Mouse (Mus musculus): ENCODE results near the gene Tekt1. TPM values are rescaled to one million over a fixed set of nuclear protein-coding genes. Genes with fewer than 3 reads are reported as not detected.

Gene Tekt1
- not detected for total RNA-seq (2023)

DNA sequence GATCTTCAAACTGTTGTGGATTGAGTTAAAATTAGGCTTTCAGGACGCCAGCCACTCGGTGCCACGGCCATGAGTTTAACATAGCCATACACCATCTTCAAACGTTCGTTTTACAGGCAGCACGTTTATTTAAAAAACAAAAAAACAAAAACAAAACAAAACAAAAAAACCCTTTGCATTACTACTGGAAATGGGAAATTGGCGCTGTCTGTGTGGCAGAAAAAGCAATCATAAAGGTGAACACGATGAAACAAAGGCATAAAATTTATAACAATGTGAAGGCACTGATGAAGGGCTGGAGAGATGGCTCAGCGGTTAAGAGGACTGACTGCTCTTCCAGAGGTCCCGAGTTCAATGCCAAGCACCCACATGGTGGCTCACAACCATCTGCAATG is at the start of gene Tekt1:
TSS of gene Tekt1 (minus strand) at position 96 of the 395 bp plus-strand sequence.

DNA sequence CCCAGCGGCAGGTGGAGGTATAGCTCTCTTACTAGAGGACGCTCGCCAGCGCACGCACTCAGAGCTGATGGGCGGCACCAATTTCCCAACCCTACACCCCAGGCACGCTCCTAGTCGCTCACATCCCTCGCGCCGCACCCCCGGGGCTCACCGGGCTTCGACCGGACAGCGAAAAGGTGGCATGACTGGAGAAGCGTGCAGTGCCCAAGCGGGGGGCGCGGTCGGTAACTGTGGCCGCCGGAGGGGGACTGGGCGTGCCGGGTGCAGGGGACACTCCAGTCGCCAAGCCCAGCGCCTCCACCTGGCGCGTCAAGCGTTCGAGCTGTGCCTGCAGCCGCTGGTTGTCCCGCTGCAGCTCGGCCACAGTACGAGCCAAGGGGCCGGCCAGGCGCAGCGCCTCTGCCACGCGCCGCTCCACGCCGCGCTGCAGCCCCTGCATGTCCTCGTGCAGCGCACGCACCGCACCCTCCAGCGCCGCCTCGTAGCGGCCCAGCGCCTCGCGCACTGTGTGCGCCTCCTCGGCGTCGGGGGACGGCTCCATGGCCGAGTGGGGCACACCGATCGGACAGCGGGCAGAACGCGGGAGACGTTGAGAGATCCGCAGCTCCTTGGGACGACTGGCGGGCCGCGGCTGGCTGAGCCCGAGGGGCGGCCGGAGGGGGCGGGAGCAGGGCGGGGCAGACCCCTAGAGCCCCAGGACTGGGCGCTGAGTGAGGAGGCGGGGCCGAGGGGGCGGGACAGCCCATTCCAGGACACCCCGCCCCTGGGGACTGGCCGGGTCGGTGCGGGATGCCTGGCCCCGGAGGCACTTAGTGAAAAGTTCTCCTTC is 49.1 kb upstream of the Tekt1 start, which contains the start of gene Smtnl2:
TSS of gene Smtnl2 (minus strand) at position 621 of the 829 bp plus-strand sequence.

DNA sequence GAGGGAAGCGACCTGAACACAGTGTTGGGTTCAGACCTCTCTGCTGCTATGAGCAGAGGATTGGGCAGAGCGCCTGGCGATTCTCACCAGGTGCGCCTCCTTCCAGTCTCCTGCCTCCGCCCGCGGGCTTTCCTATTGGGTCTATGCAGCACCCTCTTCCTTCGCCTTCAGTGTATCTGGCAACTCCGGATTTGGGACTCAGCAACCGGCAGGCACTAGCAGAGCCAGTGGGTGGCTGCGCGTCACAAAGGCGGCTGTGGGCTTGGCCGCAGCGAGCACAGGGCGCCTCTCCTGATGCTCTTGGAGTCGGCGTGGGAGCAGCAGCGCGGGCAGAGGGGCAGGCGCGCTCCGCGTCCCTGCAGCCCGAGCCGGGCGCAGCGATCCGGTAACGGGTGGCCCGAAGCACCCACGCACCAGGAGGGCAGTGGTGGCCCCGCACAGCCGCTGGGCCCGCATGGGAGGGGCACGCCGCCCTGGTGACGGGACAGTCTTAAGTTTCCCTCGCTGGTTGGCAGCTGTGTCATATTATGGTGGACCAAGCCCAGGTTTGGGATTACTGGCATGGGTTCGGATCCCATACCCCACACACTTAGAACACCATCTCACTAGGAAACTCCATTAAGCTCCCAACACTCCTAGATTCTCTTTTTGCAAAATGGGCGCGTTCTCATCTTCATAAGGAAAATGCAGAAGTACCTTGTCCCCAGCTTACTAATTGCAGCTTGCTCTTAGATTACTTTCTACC is 47.9 kb downstream of the Tekt1 start, which contains the start of gene Fbxo39:
TSS of gene Fbxo39 (plus strand) at position 294 of the 745 bp plus-strand sequence.

DNA sequence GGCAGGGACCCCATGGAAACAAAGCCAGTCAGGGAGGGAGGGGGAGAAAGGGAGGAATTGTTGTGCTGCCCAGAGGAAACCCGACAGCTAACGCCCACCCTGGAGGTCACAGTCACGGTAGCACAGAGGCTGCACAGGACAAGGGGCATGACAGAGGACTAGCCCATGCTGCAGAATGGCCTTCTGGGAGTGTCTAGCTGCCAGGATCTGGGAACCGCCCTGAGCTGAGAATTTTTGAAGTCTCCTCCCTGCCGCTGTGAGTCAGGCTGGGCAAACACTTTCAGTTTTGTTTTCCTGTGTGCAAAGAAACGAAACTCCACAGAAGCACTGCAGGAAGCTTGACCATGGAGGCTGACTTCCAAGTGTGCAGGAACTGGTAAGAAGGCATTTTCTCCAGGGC is 60.9 kb downstream of the Tekt1 start, which contains the start of gene Xaf1:
TSS of gene Xaf1 (plus strand) at position 296 of the 400 bp plus-strand sequence.

Other genes starting within 250 kb of the Tekt1 start
- gene Pitpnm3, start 226.7 kb downstream of the Tekt1 start, total RNA-seq (2023): 0.46 TPM
- 1.9 TPM for gene Gm43951, start 155.6 kb downstream of the Tekt1 start, total RNA-seq (2023)
- 17.2 TPM for gene 4933427D14Rik, start 155.0 kb downstream of the Tekt1 start, total RNA-seq (2023)
- 23.3 TPM for gene Txndc17, start 154.9 kb downstream of the Tekt1 start, total RNA-seq (2023)
- gene Med31, start 146.8 kb downstream of the Tekt1 start, total RNA-seq (2023): 24.3 TPM
- not detected for gene Slc13a5, start 95.2 kb downstream of the Tekt1 start, total RNA-seq (2023)
- gene Xaf1, start 60.8 kb downstream of the Tekt1 start, total RNA-seq (2023): 52.1 TPM
- gene Fbxo39, start 48.0 kb downstream of the Tekt1 start, total RNA-seq (2023): 0.31 TPM
- gene Smtnl2, start 49.3 kb upstream of the Tekt1 start, total RNA-seq (2023): 0.24 TPM
- not detected for gene Ggt6, start 73.1 kb upstream of the Tekt1 start, total RNA-seq (2023)
- gene Mybbp1a, start 78.9 kb upstream of the Tekt1 start, total RNA-seq (2023): 168 TPM
- 2.9 TPM for gene Spns2, start 127.5 kb upstream of the Tekt1 start, total RNA-seq (2023)
- 3.0 TPM for gene Spns3, start 188.1 kb upstream of the Tekt1 start, total RNA-seq (2023)
- gene Ube2g1, start 244.8 kb upstream of the Tekt1 start, total RNA-seq (2023): 34.3 TPM

All from CD8-positive naive resting alpha-beta T cell, adult 57 days (primary cell).